Mouse (Mus musculus): ENCODE results near the gene Faxc. TPM values are rescaled to one million over a fixed set of nuclear protein-coding genes. Genes with fewer than 3 reads are reported as not detected.

The Faxc gene
- polyA plus RNA-seq, 1 experiment: not detected

DNA sequence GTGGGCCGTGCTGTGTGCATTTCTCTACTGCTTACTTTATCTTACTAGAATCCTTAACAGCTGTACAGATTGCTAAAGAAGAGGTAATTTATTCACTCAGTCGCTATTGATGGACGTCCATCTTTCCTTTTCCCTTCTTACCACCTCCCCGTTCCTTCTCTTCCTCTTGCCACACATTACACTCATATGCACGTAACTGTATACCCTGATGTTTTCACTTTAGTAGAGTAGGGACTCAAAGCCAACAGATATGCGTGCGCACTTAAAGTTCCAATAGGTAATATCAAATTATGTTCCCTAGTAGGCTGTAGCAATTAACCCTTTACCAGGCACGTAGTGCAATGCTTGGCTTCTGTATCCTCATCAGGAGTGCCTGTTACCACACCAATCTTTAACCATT is 55.7 kb downstream of the Faxc start:
- no peaks in the 10 kb centered on the region for H3K4me1 ChIP-seq (ENCODE audit: control insufficient read depth, insufficient read depth, insufficient read length, low read length)
- no peak overlapping the region for H3K27ac ChIP-seq (replicated peaks; ENCODE audit: low read depth, low read length)
- H3K4me3 ChIP-seq (ENCODE audit: insufficient read depth, low read depth, low read length): no peak overlapping the region

DNA sequence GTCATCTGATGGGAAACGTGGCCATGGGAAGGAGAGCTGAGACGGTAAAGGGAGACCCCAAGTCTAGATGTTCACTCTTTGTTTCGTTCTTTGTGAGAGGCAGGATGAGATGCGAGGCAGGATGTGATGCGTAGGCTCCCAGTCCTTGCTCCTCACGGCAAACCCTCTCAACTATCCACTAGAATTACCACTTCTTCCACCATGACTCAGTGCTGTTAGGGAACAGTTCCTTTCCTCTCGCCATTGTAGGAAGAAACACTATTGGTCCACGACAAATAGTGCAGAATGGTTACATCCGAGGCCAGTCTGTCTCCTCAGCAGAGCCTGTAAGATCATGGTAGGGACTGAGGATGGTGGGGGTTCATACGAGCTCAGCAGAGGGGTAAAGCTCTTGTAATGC is 56.3 kb downstream of the Faxc start:
- no peak overlapping the region for H3K4me3 ChIP-seq (ENCODE audit: insufficient read depth, low read depth, low read length)
- no peaks in the 10 kb centered on the region for H3K4me1 ChIP-seq (ENCODE audit: control insufficient read depth, insufficient read depth, insufficient read length, low read length)
- no peak overlapping the region for H3K27ac ChIP-seq (replicated peaks; ENCODE audit: low read depth, low read length)

DNA sequence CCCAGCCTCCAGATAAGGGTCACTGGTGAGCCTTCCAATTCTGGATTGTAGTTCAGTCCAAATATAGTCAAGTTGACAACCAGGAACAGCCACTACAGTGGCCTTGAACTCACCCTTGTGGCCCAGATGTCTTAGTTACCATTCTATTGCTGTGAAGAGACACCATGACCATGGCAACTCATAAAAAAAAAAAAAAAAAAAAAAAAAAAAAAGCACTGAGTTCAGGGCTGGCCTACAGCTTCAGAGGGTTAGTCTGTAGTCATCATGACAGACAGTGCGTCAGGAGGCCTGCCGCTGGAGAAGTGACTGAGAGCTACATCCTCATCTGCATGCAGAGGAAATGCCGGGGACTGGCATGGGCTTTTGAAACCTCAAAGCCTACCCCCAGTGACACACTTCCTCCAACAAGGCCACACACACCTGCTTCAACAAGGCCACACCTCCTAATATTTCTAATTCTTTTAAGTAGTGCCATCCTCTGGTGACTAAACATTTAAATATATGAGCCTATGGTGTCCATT is 58.5 kb downstream of the Faxc start:
- Histone ChIP-seq H3K27ac (replicated peaks; ENCODE audit: low read depth, low read length) (no peak overlapping the region), H3K4me3 (ENCODE audit: insufficient read depth, low read depth, low read length) (no peak overlapping the region), H3K4me1 (ENCODE audit: control insufficient read depth, insufficient read depth, insufficient read length, low read length) (no peaks in the 10 kb centered on the region)

- no peak overlapping the region for H3K4me3 ChIP-seq (ENCODE audit: insufficient read depth, low read depth, low read length)
- no peak overlapping the region for H3K27ac ChIP-seq (replicated peaks; ENCODE audit: low read depth, low read length)
- no peaks in the 10 kb centered on the region for H3K4me1 ChIP-seq (ENCODE audit: control insufficient read depth, insufficient read depth, insufficient read length, low read length)
Measured at GRCm38 (mm10) chr4:21990580-21991235, 59.6 kb downstream of the Faxc start.

GRCm38 (mm10) chr4:22017656-22018379 is 86.7 kb downstream of the Faxc start:
- no peak overlapping the region for H3K4me3 ChIP-seq (ENCODE audit: insufficient read depth, low read depth, low read length)
- no peak overlapping the region for H3K27ac ChIP-seq (replicated peaks; ENCODE audit: low read depth, low read length)
- H3K4me1 ChIP-seq (ENCODE audit: control insufficient read depth, insufficient read depth, insufficient read length, low read length): no peaks in the 10 kb centered on the region

DNA sequence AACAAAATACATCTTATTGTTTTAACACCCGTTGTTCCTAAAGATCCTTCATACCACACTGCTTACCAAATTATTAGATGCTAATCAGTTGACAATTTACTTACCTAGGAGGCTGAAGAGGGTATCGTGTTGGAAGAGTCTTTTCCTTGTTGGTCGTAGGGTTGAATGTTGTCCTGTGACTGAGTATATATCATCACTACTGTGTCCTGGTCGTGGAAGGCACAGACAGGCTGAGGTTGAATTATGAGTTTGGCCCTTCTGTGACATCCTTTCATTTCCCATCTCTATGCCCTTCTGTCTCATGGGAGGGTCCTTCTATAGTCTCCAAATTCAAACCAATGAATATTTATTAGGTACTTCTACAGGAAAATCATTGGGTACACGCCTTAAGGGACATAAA is 87.3 kb downstream of the Faxc start:
- Histone ChIP-seq H3K4me3 (ENCODE audit: insufficient read depth, low read depth, low read length) (no peak overlapping the region), H3K4me1 (ENCODE audit: control insufficient read depth, insufficient read depth, insufficient read length, low read length) (no peaks in the 10 kb centered on the region), H3K27ac (replicated peaks; ENCODE audit: low read depth, low read length) (no peak overlapping the region)

DNA sequence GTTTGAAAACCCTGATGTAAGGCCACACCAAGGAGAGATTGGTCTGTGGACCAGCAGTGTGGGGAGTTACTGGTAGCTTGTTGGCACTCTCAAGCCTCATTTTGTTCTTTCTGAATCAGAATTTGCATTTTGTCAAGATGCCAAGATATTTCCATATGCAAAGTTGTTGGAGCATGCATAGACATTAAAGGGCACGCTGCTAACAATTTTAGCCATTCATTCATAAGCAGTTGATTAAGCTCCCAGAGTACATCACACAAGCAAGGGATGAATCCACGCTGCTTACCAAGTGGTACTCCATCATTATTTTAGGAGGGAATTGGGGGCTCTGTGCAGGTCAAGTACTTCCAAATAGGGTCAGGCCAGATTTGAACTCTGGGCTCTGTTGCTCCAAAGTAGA is 98.8 kb downstream of the Faxc start:
- no peaks in the 10 kb centered on the region for H3K4me1 ChIP-seq (ENCODE audit: control insufficient read depth, insufficient read depth, insufficient read length, low read length)
- no peak overlapping the region for H3K27ac ChIP-seq (replicated peaks; ENCODE audit: low read depth, low read length)
- no peak overlapping the region for H3K4me3 ChIP-seq (ENCODE audit: insufficient read depth, low read depth, low read length)

Other genes starting within 250 kb of the Faxc start
- not detected in 2 replicates for gene Prdm13, start 245.4 kb upstream of the Faxc start, polyA plus RNA-seq (2012; ENCODE audit: insufficient read depth, insufficient read length, missing spikeins)
- gene Ccnc, start 203.6 kb upstream of the Faxc start, polyA plus RNA-seq (2012; ENCODE audit: insufficient read depth, insufficient read length, missing spikeins): 25.5 and 30.2 TPM in 2 replicates
- 8.4 and 9.5 TPM in 2 replicates for gene Usp45, start 164.2 kb upstream of the Faxc start, polyA plus RNA-seq (2012; ENCODE audit: insufficient read depth, insufficient read length, missing spikeins)
- 44.4 and 45.0 TPM in 2 replicates for gene Tstd3, start 164.1 kb upstream of the Faxc start, polyA plus RNA-seq (2012; ENCODE audit: insufficient read depth, insufficient read length, missing spikeins)
- 41.0 and 57.9 TPM in 2 replicates for gene Pnisr, start 83.7 kb upstream of the Faxc start, polyA plus RNA-seq (2012; ENCODE audit: insufficient read depth, insufficient read length, missing spikeins)
- 31.5 and 32.4 TPM in 2 replicates for gene Coq3, start 51.7 kb upstream of the Faxc start, polyA plus RNA-seq (2012; ENCODE audit: insufficient read depth, insufficient read length, missing spikeins)

Measured in brown adipose tissue, adult 24 weeks (tissue).